Mouse (Mus musculus) thymus, postnatal 36 days (tissue): ENCODE results near the gene Ftl1.

Experiments used
- DNase-seq, 2 experiments: peaks; one replicate each; pipeline ENCODE4 v3.0.0; 2022; ENCODE audit warnings: mixed read lengths in 2 of 2

The Ftl1 gene

GRCm38 (mm10) chr7:45412421-45412820 is 47.3 kb downstream of the Ftl1 start:
- no peak for DNase-seq

- DNase-seq = no peak
These were observed 50.1 kb downstream of the Ftl1 start for GRCm38 (mm10) chr7:45409497-45410163.

- no peak for DNase-seq
These were observed 50.7 kb downstream of the Ftl1 start for GRCm38 (mm10) chr7:45408949-45409348.

- DNase-seq = no peak
These were observed 51.3 kb downstream of the Ftl1 start for GRCm38 (mm10) chr7:45408351-45408750.
